Mouse (Mus musculus) liver, adult 2 months (tissue): Measurements from ENCODE around the gene Sort1. TPM values are rescaled to one million over a fixed set of nuclear protein-coding genes. Genes with fewer than 3 reads are reported as not detected.
"Not testable (repeated sequence)": the region's sequence is repeated elsewhere in the genome, so short reads cannot be mapped to it uniquely, and the experiment has no call there.

Experiments used
- DNase-seq: peaks from one replicate; pipeline ENCODE4 v3.0.0-alpha.2; 2011; ENCODE audit warnings: low read depth, low spot score; ENCODE audit errors: extremely low read depth
- H3K27ac ChIP-seq: fragments of 200-500 bp; replicated peaks from 2 replicates; pipeline ENCODE4 v1.5.1; 2012; ENCODE audit warnings: low read depth, mild to moderate bottlenecking, control low read depth, inconsistent platforms, low read length; ENCODE audit not compliant: insufficient read depth
- H3K27me3 ChIP-seq: fragments of 200-500 bp; 2 replicates; pipeline ENCODE4 v1.6.1; 2012; ENCODE audit warnings: mild to moderate bottlenecking, moderate library complexity, low read length, inconsistent platforms; ENCODE audit not compliant: control insufficient read depth, insufficient read depth
- H3K36me3 ChIP-seq: fragments of 200-500 bp; 2 replicates; pipeline ENCODE4 v1.6.1; 2012; ENCODE audit warnings: low read length, inconsistent platforms; ENCODE audit not compliant: control insufficient read depth, insufficient read depth
- H3K4me1 ChIP-seq: fragments of 200-500 bp; 2 replicates; pipeline ENCODE4 v1.6.1; 2011; ENCODE audit warnings: low read length; ENCODE audit not compliant: control insufficient read depth, insufficient read depth
- H3K4me3 ChIP-seq: fragments of 200-500 bp; 2 replicates; pipeline ENCODE4 v1.5.1; 2011; ENCODE audit warnings: low read depth, mild to moderate bottlenecking, control low read depth, low read length, moderate library complexity; ENCODE audit not compliant: insufficient read depth
- H3K79me2 ChIP-seq: fragments of 200-500 bp; 2 replicates; pipeline ENCODE4 v1.6.1; 2012; ENCODE audit warnings: inconsistent platforms, mild to moderate bottlenecking, low read length, moderate library complexity; ENCODE audit not compliant: control insufficient read depth, insufficient read depth
- H3K9ac ChIP-seq: fragments of 200-500 bp; 2 replicates; pipeline ENCODE4 v1.6.1; 2012; ENCODE audit warnings: low read depth, mild to moderate bottlenecking, control low read depth, inconsistent platforms, low read length
- CTCF ChIP-seq: fragments of 200-500 bp; IDR thresholded peaks from 2 replicates; pipeline ENCODE4 v1.5.1; 2011; ENCODE audit warnings: low read depth, low read length, control low read depth
- POLR2A ChIP-seq: fragments of 200-500 bp; IDR thresholded peaks from 2 replicates; pipeline ENCODE4 v1.6.1; 2011; ENCODE audit warnings: low read length, control low read depth; ENCODE audit not compliant: insufficient read depth; ENCODE audit errors: extremely low read depth
- WGBS: fragments of 180-500 bp; shearing (Covaris S2); methylation state at CpG from one replicate; pipeline ENCODE4 v1.1.7; 2018; 5-methylcytosine and 5-hydroxymethylcytosine counted together
- polyA plus RNA-seq: library from polyadenylated mRNA; depleted of rRNA; stranded (reverse); fragments of >200 nt; gene quantifications from 2 replicates; pipeline ENCODE4 v1.2.3, GENCODE M21; 2012
- total RNA-seq: library from RNA; depleted of rRNA; stranded (reverse); fragments of >200 nt; gene quantifications from 2 replicates; pipeline ENCODE4 v1.2.3, GENCODE M21; 2014

The Sort1 gene
- total and polyA plus RNA-seq, 2 experiments: 6.5 to 8.3 TPM

- Histone ChIP-seq H3K27ac (no peak overlapping the region; the same call in 1 of the 2 replicates), H3K36me3 (peaks cover 8% of the 10 kb centered on the region), H3K4me1 (peaks cover 7% of the 10 kb centered on the region), H3K9ac (no peak overlapping the region), H3K27me3 (no peaks in the 10 kb centered on the region), H3K79me2 (peaks cover 15% of the 10 kb centered on the region; the same call in 1 of the 2 replicates), H3K4me3 (peak overlapping the region; percentile 97)
- peak; percentile 54 for DNase-seq
- 15% methylated on average over 3 of the region's 3 CpGs for WGBS
- no peak for TF ChIP-seq CTCF
- TF ChIP-seq POLR2A: no peak
These were observed 25.9 kb upstream of the Sort1 start for GRCm38 (mm10) chr3:108257831-108258500.

DNA sequence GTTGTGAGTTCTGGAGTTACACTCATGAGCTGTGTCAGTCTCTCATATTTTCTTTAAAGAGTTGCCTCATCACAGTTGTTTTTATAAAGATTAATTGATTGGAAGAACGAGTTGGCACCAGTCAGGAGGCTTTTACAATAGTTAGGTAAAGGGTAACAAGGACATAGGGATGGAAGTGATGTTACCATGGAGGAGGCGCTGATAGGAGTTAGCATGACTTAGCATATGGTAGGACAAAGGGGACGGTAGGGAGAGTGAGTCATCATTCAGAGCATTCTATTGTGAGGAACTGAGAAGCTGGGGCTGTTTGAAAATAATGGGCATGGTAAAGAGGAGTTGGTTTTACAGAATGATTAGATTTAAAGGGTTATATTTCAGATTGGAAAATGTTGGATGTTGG is 24.6 kb upstream of the Sort1 start:
- Histone ChIP-seq H3K27me3 (no peaks in the 10 kb centered on the region), H3K9ac (no peak overlapping the region), H3K36me3 (peaks cover 16% of the 10 kb centered on the region), H3K4me3 (no peak overlapping the region), H3K79me2 (peaks cover 15% of the 10 kb centered on the region; the same call in 1 of the 2 replicates), H3K27ac (peak overlapping the region; percentile 4; the same call in 1 of the 2 replicates), H3K4me1 (peaks cover 7% of the 10 kb centered on the region)
- peak; percentile 63 for DNase-seq
- TF ChIP-seq CTCF (no peak), POLR2A (no peak)
- 23% methylated on average over 3 of the region's 3 CpGs for WGBS

DNA sequence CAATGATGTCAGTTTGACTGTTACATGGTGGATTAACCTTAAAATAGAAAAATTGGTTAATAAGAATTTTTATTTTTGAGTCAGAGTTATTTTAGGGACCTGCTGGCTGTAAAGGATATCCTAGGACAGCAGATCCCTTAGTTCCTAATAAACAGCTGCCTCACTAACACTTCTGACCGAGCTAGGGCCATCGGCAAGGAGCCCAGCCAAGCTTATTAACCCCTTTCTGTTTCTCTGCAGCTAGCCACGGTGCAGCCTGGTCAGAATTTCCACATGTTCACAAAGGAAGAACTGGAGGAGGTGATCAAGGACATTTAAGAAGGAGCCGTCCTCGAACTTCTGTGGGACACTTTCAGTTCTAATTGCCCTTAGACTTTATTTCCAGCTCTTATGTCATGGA is 4.4 kb upstream of the Sort1 start:
- peaks cover 26% of the 10 kb centered on the region for H3K36me3 ChIP-seq
- not testable (repeated sequence) for H3K79me2 ChIP-seq, H3K4me3 ChIP-seq, H3K9ac ChIP-seq, H3K27ac ChIP-seq, DNase-seq, H3K4me1 ChIP-seq, H3K27me3 ChIP-seq
- 81% methylated on average over 5 of the region's 5 CpGs for WGBS

GRCm38 (mm10) chr3:108282401-108283240 is 1.3 kb upstream of the Sort1 start:
- DNase-seq: peak; percentile 61
- no peak overlapping the region for H3K4me3 ChIP-seq
- no peak overlapping the region for H3K9ac ChIP-seq
- H3K79me2 ChIP-seq: 0 out of 2 replicates have a peak, but pooled peaks cover 2% of the 10 kb centered on the region
- WGBS: 30% methylated on average over 12 of the region's 12 CpGs
- TF ChIP-seq POLR2A (no peak), CTCF (peak; percentile 63)
- no peak overlapping the region for H3K27ac ChIP-seq
- peaks cover 6% of the 10 kb centered on the region for H3K4me1 ChIP-seq
- H3K36me3 ChIP-seq: peaks cover 6% of the 10 kb centered on the region; the same call in 1 of the 2 replicates
- H3K27me3 ChIP-seq: no peaks in the 10 kb centered on the region

GRCm38 (mm10) chr3:108283241-108283561 is 681 bp upstream of the Sort1 start:
- Histone ChIP-seq H3K27ac (no peak overlapping the region), H3K4me1 (peaks cover 9% of the 10 kb centered on the region), H3K79me2 (peaks cover 4% of the 10 kb centered on the region; the same call in 1 of the 2 replicates), H3K36me3 (peaks cover 5% of the 10 kb centered on the region; the same call in 1 of the 2 replicates), H3K4me3 (peak overlapping the region; percentile 80; the same call in 1 of the 2 replicates), H3K27me3 (no peaks in the 10 kb centered on the region), H3K9ac (peak overlapping the region; percentile 87; the same call in 1 of the 2 replicates)
- 16% methylated on average over 6 of the region's 6 CpGs for WGBS
- TF ChIP-seq CTCF: no peak
- no peak for TF ChIP-seq POLR2A
- DNase-seq: no peak
